Mouse (Mus musculus) Patski (cell line): ENCODE data around the gene Grk3. TPM values are rescaled to one million over a fixed set of nuclear protein-coding genes. Genes with fewer than 3 reads are reported as not detected.

Experiments used
- ATAC-seq: fragments of 100-300 bp; one replicate; pipeline ENCODE4 v1.8.0; 2021
- CTCF ChIA-PET: fragments of 350-600 bp; sonication (Branson Sonifier 250); formaldehyde crosslinking; loops from one replicate; lab custom pipeline; 2022; ENCODE audit warnings: inconsistent platforms; lab: Charles Lee
- POLR2A ChIA-PET: fragments of 350-600 bp; sonication (Branson Sonifier 250); formaldehyde crosslinking; loops from one replicate; lab custom pipeline; 2022; ENCODE audit warnings: antibody characterized with exemption, inconsistent platforms; lab: Charles Lee
- DNase-seq: peaks from one replicate; pipeline ENCODE4 v3.0.0-alpha.2; 2011; ENCODE audit warnings: low read depth, low spot score
- H3K27me3 ChIP-seq: fragments of 371-371 bp; one replicate; pipeline ENCODE4 v1.5.1; 2021
- CTCF ChIP-seq: fragments of 100-300 bp; IDR thresholded peaks from one replicate; pipeline ENCODE4 v1.5.1; 2021
- in situ Hi-C: fragments of 300-500 bp; cut with MboI; formaldehyde crosslinking; loops from 3 replicates; pipeline ENCODE4 v1.11.1; 2018; ENCODE audit warnings: low pct_unique_long_range_greater_than_20kb, mixed read lengths
- polyA plus RNA-seq: library from polyadenylated mRNA; unstranded; gene quantifications from one replicate; pipeline ENCODE4 v1.2.3, GENCODE M21; 2021

The Grk3 gene
- polyA plus RNA-seq, 1 experiment from 2014 or later = not detected

DNA sequence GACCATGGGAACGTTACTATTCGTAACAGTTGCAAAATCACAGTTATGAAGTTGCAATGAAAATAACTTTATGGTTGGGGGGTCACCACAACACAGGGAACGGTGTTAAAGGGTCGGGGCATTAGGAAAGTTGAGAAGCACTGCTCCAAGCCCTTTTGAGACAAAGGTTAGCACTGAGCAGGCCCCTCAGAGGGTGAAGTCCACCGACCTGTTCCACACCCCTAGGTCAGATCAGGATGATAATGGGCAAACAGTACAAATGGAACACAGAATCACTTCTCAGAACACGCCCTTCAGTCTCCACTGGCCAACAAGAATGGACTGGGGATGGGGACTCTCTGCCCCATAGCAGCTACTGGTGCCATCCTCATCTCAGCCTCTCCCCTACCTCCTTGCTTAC, 142.6 kb downstream of the Grk3 start:
- ChIA-PET POLR2A (no interaction called here), CTCF (no interaction called here)
- no peak for TF ChIP-seq CTCF
- in situ Hi-C loops = no loop called here
- no peak for ATAC-seq
- DNase-seq = no peak
- peaks cover 19% of the 10 kb centered on the region for H3K27me3 ChIP-seq

DNA sequence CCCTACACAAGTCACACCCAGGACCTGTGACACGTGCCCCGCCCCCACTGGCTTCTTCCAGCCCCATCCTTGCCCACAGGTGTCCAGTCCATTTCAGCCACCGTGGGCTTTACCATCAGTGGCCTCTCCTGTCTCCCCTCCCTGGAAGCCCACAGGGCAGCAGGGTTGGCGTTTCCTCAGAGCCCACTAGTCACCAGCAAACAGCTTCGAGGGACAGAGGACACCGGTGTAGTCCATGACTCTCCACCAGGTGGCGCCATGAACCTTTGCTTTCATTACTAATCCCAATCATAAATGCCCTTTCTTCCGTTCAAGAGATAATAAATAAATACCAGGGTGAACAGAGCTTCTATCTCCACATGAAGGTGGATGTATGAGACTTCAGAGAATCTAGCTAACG, 144.9 kb downstream of the Grk3 start:
- ATAC-seq = no peak
- ChIA-PET CTCF (interaction anchor here (1.0 to 1.9 kb wide), 4 partner anchors 10 to 229 kb away, joined by 3 to 14 read pairs (median 4); no protein-coding TSS in a partner anchor), POLR2A (no interaction called here)
- TF ChIP-seq CTCF = no peak
- in situ Hi-C loops = no loop called here
- peaks cover 19% of the 10 kb centered on the region for H3K27me3 ChIP-seq
- no peak for DNase-seq

- CTCF ChIA-PET = interaction anchor here (1.0 kb wide), 1 partner anchor 231 kb away, joined by 3 read pairs; no protein-coding TSS in a partner anchor
- TF ChIP-seq CTCF = no peak
- peaks cover 3% of the 10 kb centered on the region for H3K27me3 ChIP-seq
- POLR2A ChIA-PET = no interaction called here
- ATAC-seq (no peak), DNase-seq (no peak)
- in situ Hi-C loops = loop anchor here (5.0 kb wide), 1 partner anchor 359 kb away; the partner anchor contains the start of gene Tmem211
Observed at GRCm38 (mm10) chr5:112868620-112869019, 147.0 kb downstream of the Grk3 start.

DNA sequence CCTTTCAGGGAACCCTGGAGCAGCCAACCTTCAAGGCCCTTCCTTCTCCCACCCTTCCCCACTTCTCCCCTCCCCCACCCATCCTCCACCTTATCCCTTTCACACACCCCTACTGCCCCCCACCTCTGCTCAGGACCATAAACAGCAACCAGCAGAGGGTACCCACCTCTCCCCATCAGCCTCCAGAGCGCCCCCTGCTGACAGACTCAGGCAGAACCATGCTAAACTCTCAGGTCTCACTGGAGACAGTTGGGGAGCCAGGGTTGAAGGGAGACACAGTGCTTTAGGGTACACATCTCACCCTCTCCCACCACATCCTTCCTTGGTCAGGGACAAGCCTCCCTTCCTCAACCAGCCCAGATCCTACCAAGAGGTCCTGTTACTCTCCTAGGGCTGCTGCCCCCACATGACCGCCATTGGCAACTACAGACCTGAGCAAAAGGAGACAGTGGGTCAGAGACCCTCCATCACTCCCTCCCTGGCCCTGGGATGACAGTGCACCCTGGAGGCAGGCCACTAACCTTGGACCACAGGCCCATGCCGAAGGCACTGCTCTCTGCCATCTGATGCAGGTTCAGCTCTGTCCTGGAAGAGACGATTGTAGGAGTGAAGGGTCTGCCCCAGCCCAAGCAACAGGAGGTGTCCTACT, 150.7 kb downstream of the Grk3 start:
- no peak for TF ChIP-seq CTCF
- ChIA-PET CTCF (no interaction called here), POLR2A (no interaction called here)
- in situ Hi-C loops = loop anchor here (5.0 kb wide), 1 partner anchor 362 kb away; the partner anchor contains the start of gene Tmem211
- no peak for DNase-seq
- H3K27me3 ChIP-seq = no peaks in the 10 kb centered on the region
- ATAC-seq = no peak

Other genes with a start within 250 kb of the Grk3 start
- not detected for gene Myo18b, start 119.4 kb downstream of the Grk3 start, polyA plus RNA-seq
- gene Crybb2, start 54.3 kb upstream of the Grk3 start, polyA plus RNA-seq = not detected
- 1.1 TPM for gene Crybb3, start 65.8 kb upstream of the Grk3 start, polyA plus RNA-seq
- gene 2900026A02Rik, start 205.4 kb upstream of the Grk3 start, polyA plus RNA-seq = 26.0 TPM
- not detected for gene Tmem211, start 211.1 kb upstream of the Grk3 start, polyA plus RNA-seq